Mouse (Mus musculus) G1E (cell line): ENCODE results near the gene Atxn10. TPM values are rescaled to one million over a fixed set of nuclear protein-coding genes. Genes with fewer than 3 reads are reported as not detected.

ENCODE experiments used
- ATAC-seq: 2 replicates; pipeline ENCODE4 v1.8.0; 2016; ENCODE audit warnings: mild to moderate bottlenecking; ENCODE audit not compliant: insufficient number of reproducible peaks, poor library complexity, low FRiP score, severe bottlenecking; ENCODE audit errors: extremely low read depth
- DNase-seq: peaks from one replicate; pipeline ENCODE4 v3.0.0; 2012; ENCODE audit warnings: low spot score
- H3K27me3 ChIP-seq: 2 replicates; pipeline ENCODE4 v1.6.1; 2012; ENCODE audit warnings: mild to moderate bottlenecking, low read length, inconsistent platforms; ENCODE audit not compliant: insufficient read depth
- H3K36me3 ChIP-seq: replicated peaks from 2 replicates; pipeline ENCODE3; 2012; ENCODE audit warnings: mild to moderate bottlenecking, inconsistent platforms
- H3K4me1 ChIP-seq: 2 replicates; pipeline ENCODE4 v1.6.1; 2012; ENCODE audit warnings: low read depth, low read length, inconsistent platforms, mixed read lengths; ENCODE audit not compliant: insufficient read depth
- H3K4me3 ChIP-seq: 2 replicates; pipeline ENCODE4 v1.5.1; 2012; ENCODE audit warnings: low read depth, mild to moderate bottlenecking, inconsistent platforms, low read length, moderate library complexity, mixed read lengths
- H3K9me3 ChIP-seq: replicated peaks from 2 replicates; pipeline ENCODE4 v1.6.1; 2012; ENCODE audit warnings: inconsistent platforms
- CTCF ChIP-seq: IDR thresholded peaks from 2 replicates; pipeline ENCODE4 v1.5.1; 2012; ENCODE audit warnings: low read depth, low read length, inconsistent platforms, mixed read lengths
- GATA1 ChIP-seq: IDR thresholded peaks from 2 replicates; pipeline ENCODE4 v1.6.1; 2012; ENCODE audit warnings: borderline replicate concordance, low read length, inconsistent platforms, mixed read lengths
- GATA2 ChIP-seq: IDR thresholded peaks from 2 replicates; pipeline ENCODE4 v1.6.1; 2012; ENCODE audit warnings: low read depth, low read length, inconsistent platforms, borderline replicate concordance
- POLR2AphosphoS5 ChIP-seq: IDR thresholded peaks from 2 replicates; pipeline ENCODE4 v1.6.1; 2012; ENCODE audit warnings: low read depth, low read length, inconsistent platforms; ENCODE audit not compliant: insufficient replicate concordance
- TAL1 ChIP-seq: conservative IDR thresholded peaks from 2 replicates; pipeline ENCODE4 v1.6.1; 2012; ENCODE audit warnings: low read depth, low read length, inconsistent platforms, mixed read lengths
- polyA plus RNA-seq: library from polyadenylated mRNA; stranded (reverse); fragments of >175 nt; gene quantifications from 2 replicates; pipeline ENCODE4 v1.2.3, GENCODE M21; 2012
- total RNA-seq, 2 experiments: library from RNA; stranded (forward) in 1 of 2; stranded (reverse) in 1 of 2; fragments of 200-1000 nt in 1 of 2; fragments of >200 nt in 1 of 2; fragmentation: Nextera tagmentation in 1 of 2; gene quantifications; 2 replicates each; pipeline ENCODE4 v1.2.3; 2014 to 2017

Gene Atxn10
- total and polyA plus RNA-seq, 3 experiments = 92.9 to 185 (median 99.1) TPM

- DNase-seq = no peak
- no peaks in the 10 kb centered on the region for H3K27me3 ChIP-seq
- no peaks in the 10 kb centered on the region for H3K4me1 ChIP-seq
- no peak for TF ChIP-seq TAL1
- TF ChIP-seq CTCF = no peak
- no peaks in the 10 kb centered on the region for H3K9me3 ChIP-seq
- no peak; the same call in 1 of the 2 replicates for ATAC-seq
- no peak overlapping the region for H3K4me3 ChIP-seq
- H3K36me3 ChIP-seq = peaks cover 85% of the 10 kb centered on the region
Observed at GRCm38 (mm10) chr15:85388696-85389095, 52.7 kb downstream of the Atxn10 start.

- peaks cover 78% of the 10 kb centered on the region for H3K36me3 ChIP-seq
- no peaks in the 10 kb centered on the region for H3K9me3 ChIP-seq
- DNase-seq (no peak), ATAC-seq (no peak)
- no peaks in the 10 kb centered on the region for H3K27me3 ChIP-seq
- TF ChIP-seq GATA1 (no peak), CTCF (no peak), GATA2 (no peak), POLR2AphosphoS5 (no peak), TAL1 (no peak)
- no peaks in the 10 kb centered on the region for H3K4me1 ChIP-seq
- no peak overlapping the region for H3K4me3 ChIP-seq
Observed at GRCm38 (mm10) chr15:85389915-85390314, 53.9 kb downstream of the Atxn10 start.

- ATAC-seq (no peak), DNase-seq (no peak)
- Histone ChIP-seq H3K36me3 (peaks cover 77% of the 10 kb centered on the region), H3K9me3 (no peaks in the 10 kb centered on the region), H3K27me3 (no peaks in the 10 kb centered on the region), H3K4me3 (no peak overlapping the region), H3K4me1 (no peaks in the 10 kb centered on the region)
- TF ChIP-seq CTCF (no peak), GATA2 (no peak), GATA1 (no peak)
Observed at GRCm38 (mm10) chr15:85395360-85395759, 59.3 kb downstream of the Atxn10 start.

- Histone ChIP-seq H3K9me3 (no peaks in the 10 kb centered on the region), H3K27me3 (no peaks in the 10 kb centered on the region), H3K4me1 (no peaks in the 10 kb centered on the region), H3K36me3 (peaks cover 75% of the 10 kb centered on the region), H3K4me3 (no peak overlapping the region)
- TF ChIP-seq CTCF (no peak), GATA1 (no peak), POLR2AphosphoS5 (no peak), TAL1 (no peak), GATA2 (no peak)
- DNase-seq (no peak), ATAC-seq (no peak)
Observed at GRCm38 (mm10) chr15:85401926-85402325, 65.9 kb downstream of the Atxn10 start.

GRCm38 (mm10) chr15:85403256-85403731 is 67.2 kb downstream of the Atxn10 start:
- no peak overlapping the region for H3K4me3 ChIP-seq
- H3K9me3 ChIP-seq = no peaks in the 10 kb centered on the region
- ATAC-seq = no peak
- H3K27me3 ChIP-seq = no peaks in the 10 kb centered on the region
- peaks cover 73% of the 10 kb centered on the region for H3K36me3 ChIP-seq
- no peaks in the 10 kb centered on the region for H3K4me1 ChIP-seq
- no peak for DNase-seq
- TF ChIP-seq GATA2 = no peak
- TF ChIP-seq CTCF = no peak
- no peak for TF ChIP-seq POLR2AphosphoS5
- no peak for TF ChIP-seq GATA1
- no peak for TF ChIP-seq TAL1

GRCm38 (mm10) chr15:85404739-85405138 is 68.7 kb downstream of the Atxn10 start:
- Histone ChIP-seq H3K36me3 (peaks cover 71% of the 10 kb centered on the region), H3K27me3 (no peaks in the 10 kb centered on the region), H3K4me3 (no peak overlapping the region), H3K9me3 (no peaks in the 10 kb centered on the region), H3K4me1 (no peaks in the 10 kb centered on the region)
- no peak for ATAC-seq
- no peak for DNase-seq
- TF ChIP-seq CTCF (no peak), GATA2 (no peak), GATA1 (no peak), POLR2AphosphoS5 (no peak), TAL1 (no peak)

GRCm38 (mm10) chr15:85405567-85405966 is 69.5 kb downstream of the Atxn10 start:
- ATAC-seq = no peak
- Histone ChIP-seq H3K36me3 (peaks cover 68% of the 10 kb centered on the region), H3K9me3 (no peaks in the 10 kb centered on the region), H3K4me3 (no peak overlapping the region), H3K27me3 (no peaks in the 10 kb centered on the region), H3K4me1 (no peaks in the 10 kb centered on the region)
- no peak for DNase-seq
- TF ChIP-seq GATA2 (no peak), CTCF (no peak), TAL1 (no peak)
